ENCODE assay signal across 20 mouse cellular contexts in genomic region chr3:53291945-53292344, GRCm38 (mm10).
A peak's percentile ranks its signal among the peaks of the same experiment; 100 is the strongest.
DNase-seq lines count a peak whose midpoint lies in the region; ATAC-seq and TF ChIP-seq lines count a peak whose summit lies in the region.
"Had no signal": no experiment of that assay in that cellular context is flagged by ENCODE, and none has a peak within 500 bp of the region (broad histone marks: within the 10 kb centered on the region; RNA-seq: fewer than 3 reads in every experiment).

No protein-coding gene starts in this region.

- H3K27me3 ChIP-seq in kidney, embryonic 16.5 days (ENCODE audit: insufficient read depth, low read length), result no peaks in the 10 kb centered on the region
- no peaks in the 10 kb centered on the region for H3K27me3 ChIP-seq in stomach, embryonic 16.5 days (ENCODE audit: control insufficient read depth, insufficient read depth, low read length)
- no peaks in the 10 kb centered on the region for H3K27me3 ChIP-seq in stomach, postnatal 0 days (ENCODE audit: control insufficient read depth, insufficient read depth, low read length)
- H3K27me3 ChIP-seq: heart, embryonic 12.5 days; hindbrain, embryonic 15.5 days; Patski had no signal

- no peak for TF ChIP-seq CTCF in stomach, postnatal 0 days (IDR thresholded peaks at IDR 0.05; ENCODE audit: low read depth)

- ATAC-seq in kidney, embryonic 16.5 days (ENCODE audit: low FRiP score, low TSS enrichment), result no peak
- 0 out of 2 replicates have a peak, but pooled peaks have one; percentile 68 for ATAC-seq in stomach, embryonic 16.5 days (ENCODE audit: insufficient read depth, low FRiP score)
- no peak for ATAC-seq in stomach, postnatal 0 days (ENCODE audit: low FRiP score, low TSS enrichment)
- ATAC-seq: activated CD4-positive, CD25-positive, alpha-beta regulatory T cell, adult 4 months; forebrain, embryonic 16.5 days; Patski had no signal

- H3K27ac ChIP-seq in kidney, embryonic 16.5 days (ENCODE audit: low read length), result peak overlapping the region; percentile 58
- no peak overlapping the region for H3K27ac ChIP-seq in stomach, embryonic 16.5 days (ENCODE audit: low read length)
- H3K27ac ChIP-seq in stomach, postnatal 0 days (replicated peaks), result no peak overlapping the region
- H3K27ac ChIP-seq: forebrain, embryonic 12.5 days; hindbrain, embryonic 15.5 days had no signal

- peak; percentile 22 for DNase-seq in heart, adult 11 months
- no peak for DNase-seq in heart, postnatal 25 days (ENCODE audit: low spot score)
- no peak for DNase-seq in kidney, adult 18-20 months
- no peak for DNase-seq in stomach, postnatal 0 days (ENCODE audit: low spot score)
- DNase-seq in embryo, embryonic 10 days (ENCODE audit: low spot score), result no peak
- DNase-seq: adrenal gland, adult 2 months; adrenal gland, postnatal 25 days; cerebellum, adult 18-20 months; cerebellum, adult 9-11 months; cerebellum, postnatal 36 days; gastrocnemius, postnatal 14 days; heart, postnatal 36 days had no signal

- no peaks in the 10 kb centered on the region for H3K36me3 ChIP-seq in kidney, embryonic 16.5 days (ENCODE audit: insufficient read depth, low read length)
- H3K36me3 ChIP-seq in stomach, embryonic 16.5 days (ENCODE audit: control insufficient read depth, insufficient read depth, low read length), result no peaks in the 10 kb centered on the region
- H3K36me3 ChIP-seq in stomach, postnatal 0 days (ENCODE audit: control insufficient read depth, insufficient read depth, low read length), result no peaks in the 10 kb centered on the region
- H3K36me3 ChIP-seq: forebrain, embryonic 12.5 days; heart, embryonic 12.5 days; hindbrain, embryonic 15.5 days had no signal

- no peak overlapping the region for H3K4me2 ChIP-seq in kidney, embryonic 16.5 days (replicated peaks; ENCODE audit: low read depth, low read length)
- no peak overlapping the region for H3K4me2 ChIP-seq in stomach, embryonic 16.5 days (ENCODE audit: low read depth, low read length)
- no peak overlapping the region for H3K4me2 ChIP-seq in stomach, postnatal 0 days (replicated peaks; ENCODE audit: low read depth)
- H3K4me2 ChIP-seq: forebrain, embryonic 12.5 days; heart, embryonic 12.5 days; hindbrain, embryonic 15.5 days had no signal

- H3K9me3 ChIP-seq in kidney, embryonic 16.5 days (ENCODE audit: low read length), result no peaks in the 10 kb centered on the region
- no peaks in the 10 kb centered on the region for H3K9me3 ChIP-seq in stomach, embryonic 16.5 days (replicated peaks; ENCODE audit: control insufficient read depth, low read length)
- no peaks in the 10 kb centered on the region for H3K9me3 ChIP-seq in stomach, postnatal 0 days (ENCODE audit: control insufficient read depth, low read length)
- H3K9me3 ChIP-seq: forebrain, embryonic 12.5 days; hindbrain, embryonic 15.5 days had no signal

- H3K9ac ChIP-seq in kidney, embryonic 16.5 days (replicated peaks; ENCODE audit: low read length), result no peak overlapping the region
- no peak overlapping the region for H3K9ac ChIP-seq in stomach, embryonic 16.5 days (ENCODE audit: low read length)
- no peak overlapping the region for H3K9ac ChIP-seq in stomach, postnatal 0 days (ENCODE audit: low read length)
- H3K9ac ChIP-seq: forebrain, embryonic 12.5 days; heart, embryonic 12.5 days; hindbrain, embryonic 15.5 days had no signal

- 36% methylated on average over 1 of the region's 1 CpGs for WGBS in kidney, embryonic 16.5 days
- WGBS in stomach, embryonic 16.5 days, result 47% methylated on average over 1 of the region's 1 CpGs
- WGBS in stomach, postnatal 0 days, result 45% methylated on average over 1 of the region's 1 CpGs

- no peak overlapping the region for H3K4me3 ChIP-seq in kidney, embryonic 16.5 days (ENCODE audit: low read length)
- H3K4me3 ChIP-seq in stomach, embryonic 16.5 days (replicated peaks; ENCODE audit: low read length), result no peak overlapping the region
- no peak overlapping the region for H3K4me3 ChIP-seq in stomach, postnatal 0 days (ENCODE audit: low read depth, low read length)
- H3K4me3 ChIP-seq: forebrain, embryonic 12.5 days; heart, embryonic 12.5 days; hindbrain, embryonic 15.5 days had no signal

- no peak for TF ChIP-seq EP300 in stomach, postnatal 0 days (optimal IDR thresholded peaks at IDR 0.05)

- peaks cover 31% of the 10 kb centered on the region; the same call in 1 of the 2 replicates for H3K4me1 ChIP-seq in kidney, embryonic 16.5 days (ENCODE audit: insufficient read depth, low read length)
- H3K4me1 ChIP-seq in stomach, embryonic 16.5 days (ENCODE audit: control insufficient read depth, insufficient read depth, low read length), result peaks cover 7% of the 10 kb centered on the region
- H3K4me1 ChIP-seq in stomach, postnatal 0 days (replicated peaks; ENCODE audit: control insufficient read depth, insufficient read depth), result no peaks in the 10 kb centered on the region

- intact Hi-C loops in heart, postnatal 25 days (cut with DNase I), result no loop called here
